Mouse (Mus musculus): ENCODE results near the gene Slc22a29. TPM values are rescaled to one million over a fixed set of nuclear protein-coding genes. Genes with fewer than 3 reads are reported as not detected.
"Not testable (repeated sequence)": the region's sequence is repeated elsewhere in the genome, so short reads cannot be mapped to it uniquely, and the experiment has no call there.

The Slc22a29 gene
- not detected in 2 replicates for polyA plus RNA-seq (2015; fragmentation: Nextera tagmentation; extraction: Ambion mirVana)

DNA sequence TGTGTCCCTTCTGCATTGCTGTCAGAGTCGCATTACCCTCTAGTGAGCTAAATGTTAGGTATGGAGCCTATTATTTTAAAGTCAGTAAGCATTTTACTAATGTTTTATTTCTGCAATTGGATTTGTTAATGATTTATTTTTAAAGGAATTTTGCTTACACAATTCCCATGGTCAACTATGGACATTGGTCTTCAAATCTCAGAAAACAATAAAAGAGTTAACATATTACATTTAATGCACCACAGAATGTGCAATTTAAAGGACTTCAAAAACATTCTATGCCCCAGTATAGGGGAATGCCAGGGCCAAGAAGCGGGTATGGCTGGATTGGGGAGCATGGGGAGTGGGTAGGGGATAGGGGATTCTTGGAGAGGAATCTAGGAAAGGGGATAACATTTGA is at the start of gene Slc22a29:
Slc22a29 (minus strand) TSS at position 101 of the 400 bp plus-strand sequence.
- Histone ChIP-seq H3K4me1 (ENCODE audit: control insufficient read depth, insufficient read depth, low read length) (no peaks in the 10 kb centered on the region), H3K4me2 (ENCODE audit: low read depth, low read length) (no peak within 1 kb of the TSS), H3K36me3 (ENCODE audit: control insufficient read depth, insufficient read depth) (no peaks in the 10 kb centered on the region), H3K4me3 (ENCODE audit: low read length) (no peak within 1 kb of the TSS), H3K27me3 (ENCODE audit: control insufficient read depth, insufficient read depth, low read length) (no peaks in the 10 kb centered on the region), H3K9me3 (replicated peaks; ENCODE audit: control insufficient read depth, low read length) (no peaks in the 10 kb centered on the region), H3K27ac (ENCODE audit: low read length) (no peak within 1 kb of the TSS), H3K9ac (ENCODE audit: low read length) (no peak within 1 kb of the TSS)
- no peak for ATAC-seq (replicated peaks; ENCODE audit: extremely low read depth, insufficient read depth, low FRiP score)
- WGBS = 83% methylated on average over 2 of the region's 2 CpGs

DNA sequence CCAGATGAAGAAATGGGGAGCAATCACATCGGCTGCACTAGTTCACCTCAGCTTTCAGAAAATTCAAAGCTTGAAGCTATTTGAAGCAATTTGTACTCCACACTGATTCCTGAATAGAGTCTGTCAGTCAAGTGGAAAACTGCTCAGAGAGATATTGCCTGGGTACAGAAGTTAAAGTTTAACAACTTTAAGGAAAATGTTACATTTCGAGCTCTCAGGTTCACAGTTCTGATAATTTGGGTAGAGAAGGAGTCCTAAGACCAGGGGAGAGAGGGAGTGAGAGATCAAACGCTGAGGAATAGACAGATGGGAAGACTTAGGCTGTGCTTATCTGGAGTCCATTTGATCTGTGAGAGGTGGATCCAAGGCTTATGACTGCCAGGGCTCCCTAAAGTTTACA is 46.6 kb upstream of the Slc22a29 start:
- H3K4me3 ChIP-seq (ENCODE audit: low read length) = no peak overlapping the region
- H3K27ac ChIP-seq (ENCODE audit: low read length) = no peak overlapping the region
- H3K36me3 ChIP-seq (ENCODE audit: control insufficient read depth, insufficient read depth) = no peaks in the 10 kb centered on the region
- no peaks in the 10 kb centered on the region for H3K9me3 ChIP-seq (replicated peaks; ENCODE audit: control insufficient read depth, low read length)
- H3K4me1 ChIP-seq (ENCODE audit: control insufficient read depth, insufficient read depth, low read length) = no peaks in the 10 kb centered on the region
- H3K9ac ChIP-seq (ENCODE audit: low read length) = no peak overlapping the region
- H3K4me2 ChIP-seq (ENCODE audit: low read depth, low read length) = no peak overlapping the region
- no peaks in the 10 kb centered on the region for H3K27me3 ChIP-seq (ENCODE audit: control insufficient read depth, insufficient read depth, low read length)
- 65% methylated on average over 3 of the region's 3 CpGs for WGBS
- ATAC-seq (replicated peaks; ENCODE audit: extremely low read depth, insufficient read depth, low FRiP score) = no peak

DNA sequence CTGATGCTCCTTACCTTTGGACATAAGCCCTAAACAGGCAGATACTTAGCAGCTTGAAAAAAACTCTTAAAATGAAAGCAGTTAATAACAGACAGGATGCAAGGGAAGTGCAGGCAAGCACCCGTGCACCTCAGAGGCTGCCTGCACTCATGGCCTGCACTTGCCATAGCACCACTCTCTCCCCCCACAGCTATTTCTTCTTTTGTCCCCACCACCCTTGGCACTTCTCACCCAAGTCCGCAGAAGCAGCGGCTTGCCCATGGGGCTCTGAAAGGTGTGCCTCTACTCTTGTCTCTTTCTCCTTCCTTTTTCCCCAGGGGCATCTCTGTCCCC is 34.0 kb upstream of the Slc22a29 start:
- Histone ChIP-seq H3K36me3 (ENCODE audit: control insufficient read depth, insufficient read depth) (no peaks in the 10 kb centered on the region), H3K27me3 (ENCODE audit: control insufficient read depth, insufficient read depth, low read length) (no peaks in the 10 kb centered on the region), H3K4me1 (ENCODE audit: control insufficient read depth, insufficient read depth, low read length) (no peaks in the 10 kb centered on the region), H3K4me2 (ENCODE audit: low read depth, low read length) (peak overlapping the region; percentile 68), H3K9ac (ENCODE audit: low read length) (peak overlapping the region; percentile 74), H3K27ac (ENCODE audit: low read length) (peak overlapping the region; percentile 88), H3K4me3 (ENCODE audit: low read length) (peak overlapping the region; percentile 61), H3K9me3 (replicated peaks; ENCODE audit: control insufficient read depth, low read length) (no peaks in the 10 kb centered on the region)
- 17% methylated on average over 3 of the region's 3 CpGs for WGBS
- ATAC-seq (replicated peaks; ENCODE audit: extremely low read depth, insufficient read depth, low FRiP score) = peak; percentile 29; the same call in 1 of the 2 replicates

- Histone ChIP-seq H3K27ac (ENCODE audit: low read length) (peak overlapping the region; percentile 88), H3K4me1 (ENCODE audit: control insufficient read depth, insufficient read depth, low read length) (no peaks in the 10 kb centered on the region), H3K4me2 (ENCODE audit: low read depth, low read length) (peak overlapping the region; percentile 68), H3K9me3 (replicated peaks; ENCODE audit: control insufficient read depth, low read length) (no peaks in the 10 kb centered on the region), H3K9ac (ENCODE audit: low read length) (peak overlapping the region; percentile 74), H3K36me3 (ENCODE audit: control insufficient read depth, insufficient read depth) (no peaks in the 10 kb centered on the region), H3K27me3 (ENCODE audit: control insufficient read depth, insufficient read depth, low read length) (no peaks in the 10 kb centered on the region), H3K4me3 (ENCODE audit: low read length) (peak overlapping the region; percentile 61)
- ATAC-seq (replicated peaks; ENCODE audit: extremely low read depth, insufficient read depth, low FRiP score) = peak; percentile 96
- 2% methylated on average over 46 of the region's 58 CpGs for WGBS
Measured at GRCm38 (mm10) chr19:8251896-8252704, 33.4 kb upstream of the Slc22a29 start.

GRCm38 (mm10) chr19:8228916-8229315 is 10.2 kb upstream of the Slc22a29 start:
- no peak for ATAC-seq (replicated peaks; ENCODE audit: extremely low read depth, insufficient read depth, low FRiP score)
- Histone ChIP-seq H3K9me3 (replicated peaks; ENCODE audit: control insufficient read depth, low read length) (no peaks in the 10 kb centered on the region), H3K4me3 (ENCODE audit: low read length) (no peak overlapping the region), H3K4me1 (ENCODE audit: control insufficient read depth, insufficient read depth, low read length) (no peaks in the 10 kb centered on the region), H3K9ac (ENCODE audit: low read length) (no peak overlapping the region), H3K4me2 (ENCODE audit: low read depth, low read length) (no peak overlapping the region), H3K27ac (ENCODE audit: low read length) (no peak overlapping the region), H3K27me3 (ENCODE audit: control insufficient read depth, insufficient read depth, low read length) (no peaks in the 10 kb centered on the region), H3K36me3 (ENCODE audit: control insufficient read depth, insufficient read depth) (no peaks in the 10 kb centered on the region)

- no peak for ATAC-seq (replicated peaks; ENCODE audit: extremely low read depth, insufficient read depth, low FRiP score)
- no peaks in the 10 kb centered on the region; the same call in 1 of the 2 replicates for H3K9me3 ChIP-seq (replicated peaks; ENCODE audit: control insufficient read depth, low read length)
- H3K4me2 ChIP-seq (ENCODE audit: low read depth, low read length) = no peak overlapping the region
- H3K4me3 ChIP-seq (ENCODE audit: low read length) = no peak overlapping the region
- no peaks in the 10 kb centered on the region for H3K36me3 ChIP-seq (ENCODE audit: control insufficient read depth, insufficient read depth)
- H3K9ac ChIP-seq (ENCODE audit: low read length) = no peak overlapping the region
- no peaks in the 10 kb centered on the region for H3K4me1 ChIP-seq (ENCODE audit: control insufficient read depth, insufficient read depth, low read length)
- H3K27me3 ChIP-seq (ENCODE audit: control insufficient read depth, insufficient read depth, low read length) = no peaks in the 10 kb centered on the region
- WGBS = 47% methylated on average over 2 of the region's 2 CpGs
- H3K27ac ChIP-seq (ENCODE audit: low read length) = no peak overlapping the region
Measured at GRCm38 (mm10) chr19:8148787-8149523, 69.7 kb downstream of the Slc22a29 start.

- WGBS = 82% methylated on average over 2 of the region's 2 CpGs
- not testable (repeated sequence) for H3K36me3 ChIP-seq (ENCODE audit: control insufficient read depth, insufficient read depth)
Measured at GRCm38 (mm10) chr19:8142716-8143115, 76.0 kb downstream of the Slc22a29 start.

GRCm38 (mm10) chr19:8134127-8134841 is 84.4 kb downstream of the Slc22a29 start:
- H3K27me3 ChIP-seq (ENCODE audit: control insufficient read depth, insufficient read depth, low read length); H3K27ac ChIP-seq (ENCODE audit: low read length); H3K4me1 ChIP-seq (ENCODE audit: control insufficient read depth, insufficient read depth, low read length); ATAC-seq (replicated peaks; ENCODE audit: extremely low read depth, insufficient read depth, low FRiP score); H3K9me3 ChIP-seq (replicated peaks; ENCODE audit: control insufficient read depth, low read length); H3K9ac ChIP-seq (ENCODE audit: low read length); H3K36me3 ChIP-seq (ENCODE audit: control insufficient read depth, insufficient read depth); H3K4me2 ChIP-seq (ENCODE audit: low read depth, low read length); H3K4me3 ChIP-seq (ENCODE audit: low read length): not testable (repeated sequence)
- WGBS = 58% methylated on average over 14 of the region's 14 CpGs

More at GRCm38 (mm10) chr19:8142716-8143115, 76.0 kb downstream of the Slc22a29 start:
- H3K9ac ChIP-seq (ENCODE audit: low read length); H3K4me1 ChIP-seq (ENCODE audit: control insufficient read depth, insufficient read depth, low read length); H3K27me3 ChIP-seq (ENCODE audit: control insufficient read depth, insufficient read depth, low read length); H3K27ac ChIP-seq (ENCODE audit: low read length); ATAC-seq (replicated peaks; ENCODE audit: extremely low read depth, insufficient read depth, low FRiP score); H3K4me2 ChIP-seq (ENCODE audit: low read depth, low read length); H3K4me3 ChIP-seq (ENCODE audit: low read length); H3K9me3 ChIP-seq (replicated peaks; ENCODE audit: control insufficient read depth, low read length): not testable (repeated sequence)

DNA sequence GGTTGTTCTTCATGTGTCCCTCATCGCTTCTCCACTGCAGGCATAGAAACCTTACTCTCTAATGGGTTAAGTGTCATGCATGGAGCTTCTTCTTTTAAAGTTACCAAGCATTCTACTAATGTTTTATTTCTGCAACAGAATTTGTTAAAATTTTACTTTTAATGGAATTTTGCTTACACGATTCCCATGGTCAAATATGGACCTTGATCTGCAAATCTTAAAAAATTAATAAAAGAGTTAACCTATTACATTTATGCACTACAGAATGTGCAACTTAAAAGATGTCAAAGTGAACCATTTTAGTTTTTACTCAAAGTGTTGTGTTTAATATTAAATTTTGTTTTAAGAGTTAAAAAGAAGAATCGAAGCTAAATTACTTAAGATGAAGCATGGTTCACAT is 86.8 kb downstream of the Slc22a29 start, which contains the start of gene Slc22a28:
Slc22a28 (minus strand) TSS at position 102 of the 400 bp plus-strand sequence.
- not testable (repeated sequence) for H3K9ac ChIP-seq (ENCODE audit: low read length); H3K9me3 ChIP-seq (replicated peaks; ENCODE audit: control insufficient read depth, low read length); H3K4me1 ChIP-seq (ENCODE audit: control insufficient read depth, insufficient read depth, low read length); H3K27me3 ChIP-seq (ENCODE audit: control insufficient read depth, insufficient read depth, low read length); H3K4me2 ChIP-seq (ENCODE audit: low read depth, low read length); H3K36me3 ChIP-seq (ENCODE audit: control insufficient read depth, insufficient read depth); H3K27ac ChIP-seq (ENCODE audit: low read length); ATAC-seq (replicated peaks; ENCODE audit: extremely low read depth, insufficient read depth, low FRiP score); H3K4me3 ChIP-seq (ENCODE audit: low read length)
- 81% methylated on average over 2 of the region's 3 CpGs for WGBS

All from heart, embryonic 16.5 days (tissue).